Mouse (Mus musculus) brain, embryonic 14.5 days (tissue): ENCODE measurements at regions not wholly inside any gene's neighbourhood (a gene's known extent, or its start where the extent isn't known, plus 50 kb on each side); places are given as distances from the start of the nearest gene placed in this dataset.

Experiments
- DNase-seq: peaks from one replicate; pipeline ENCODE4 v3.0.0-alpha.2; 2011; ENCODE audit warnings: low read depth
- CTCF ChIP-seq: fragments of 200-500 bp; IDR thresholded peaks from 2 replicates; pipeline ENCODE4 v1.5.1; 2012; ENCODE audit warnings: inconsistent platforms, mild to moderate bottlenecking, moderate library complexity, borderline replicate concordance; ENCODE audit not compliant: insufficient read depth, insufficient read length; ENCODE audit errors: extremely low read depth
- POLR2A ChIP-seq: fragments of 200-500 bp; IDR thresholded peaks from 2 replicates; pipeline ENCODE4 v1.6.1; 2012; ENCODE audit warnings: mild to moderate bottlenecking, inconsistent platforms, borderline replicate concordance; ENCODE audit not compliant: poor library complexity, insufficient read depth, insufficient read length, severe bottlenecking; ENCODE audit errors: extremely low read depth

GRCm38 (mm10) chr14:88633771-88634170 lies 162.6 kb upstream of the Pcdh20 start:
- TF ChIP-seq CTCF = no peak
- TF ChIP-seq POLR2A = no peak
- DNase-seq = peak; percentile 17

GRCm38 (mm10) chr14:88595376-88595775 lies 124.2 kb upstream of the Pcdh20 start:
- TF ChIP-seq POLR2A (no peak), CTCF (no peak)
- no peak for DNase-seq

- TF ChIP-seq CTCF = no peak
- TF ChIP-seq POLR2A = no peak
- DNase-seq = peak; percentile 73
Observed at GRCm38 (mm10) chr14:88570053-88570452, 98.9 kb upstream of the Pcdh20 start.

GRCm38 (mm10) chr14:88567566-88567965 lies 96.4 kb upstream of the Pcdh20 start:
- TF ChIP-seq POLR2A (no peak), CTCF (no peak)
- DNase-seq = peak; percentile 36

GRCm38 (mm10) chr14:88543601-88544000 lies 72.4 kb upstream of the Pcdh20 start:
- DNase-seq = peak; percentile 44
- TF ChIP-seq POLR2A (no peak), CTCF (no peak)

GRCm38 (mm10) chr14:88542522-88542921 lies 71.3 kb upstream of the Pcdh20 start:
- TF ChIP-seq CTCF (no peak), POLR2A (no peak)
- DNase-seq = no peak
